Mouse (Mus musculus) midbrain, embryonic 14.5 days (tissue): ENCODE data around the gene Slc16a4. TPM values are rescaled to one million over a fixed set of nuclear protein-coding genes. Genes with fewer than 3 reads are reported as not detected.
A peak's percentile ranks its signal among the peaks of the same experiment; 100 is the strongest.

Experiments used
- ATAC-seq: fragments of 200-750 bp; cut with Nextera tagmentation; 2 replicates; pipeline ENCODE4 v1.8.0; 2017; ENCODE audit warnings: moderate number of reproducible peaks, moderate library complexity; ENCODE audit not compliant: low FRiP score, low TSS enrichment
- DNase-seq: peaks from one replicate; pipeline ENCODE4 v3.0.0-alpha.2; 2015
- H3K27ac ChIP-seq: fragments of 300-500 bp; sonication (generic); replicated peaks from 2 replicates; pipeline ENCODE4 v1.5.1; 2014; ENCODE audit warnings: mild to moderate bottlenecking, low read depth, low read length, moderate library complexity
- H3K27me3 ChIP-seq: fragments of 300-500 bp; sonication (generic); 2 replicates; pipeline ENCODE4 v1.6.1; 2014; ENCODE audit warnings: low read length, control low read depth, mixed read lengths; ENCODE audit not compliant: control insufficient read depth, insufficient read depth
- H3K36me3 ChIP-seq: fragments of 300-500 bp; sonication (generic); 2 replicates; pipeline ENCODE4 v1.6.1; 2014; ENCODE audit warnings: low read length, control low read depth; ENCODE audit not compliant: control insufficient read depth, insufficient read depth
- H3K4me1 ChIP-seq: fragments of 300-500 bp; sonication (generic); 2 replicates; pipeline ENCODE4 v1.6.1; 2014; ENCODE audit warnings: mild to moderate bottlenecking, antibody characterized with exemption, low read length, control low read depth; ENCODE audit not compliant: control insufficient read depth, insufficient read depth
- H3K4me2 ChIP-seq: fragments of 300-500 bp; sonication (generic); 2 replicates; pipeline ENCODE4 v1.6.1; 2014; ENCODE audit warnings: mild to moderate bottlenecking, low read length, moderate library complexity
- H3K4me3 ChIP-seq: fragments of 300-500 bp; sonication (generic); replicated peaks from 2 replicates; pipeline ENCODE4 v1.5.1; 2014; ENCODE audit warnings: low read depth, low read length
- H3K9ac ChIP-seq: fragments of 300-500 bp; sonication (generic); replicated peaks from 2 replicates; pipeline ENCODE4 v1.6.1; 2014; ENCODE audit warnings: mild to moderate bottlenecking, low read length, moderate library complexity
- H3K9me3 ChIP-seq: fragments of 300-500 bp; sonication (generic); 2 replicates; pipeline ENCODE4 v1.6.1; 2016; ENCODE audit warnings: low read length, control low read depth, mixed read lengths; ENCODE audit not compliant: control insufficient read depth
- WGBS: fragments of 180-500 bp; shearing (Covaris S2); extraction: QIAGEN DNeasy Blood & Tissue Kit; methylation state at CpG from one replicate; pipeline ENCODE4 v1.1.7; 2014; 5-methylcytosine and 5-hydroxymethylcytosine counted together
- polyA plus RNA-seq: library from polyadenylated mRNA; unstranded; fragments of >200 nt; fragmentation: Nextera tagmentation; extraction: Ambion mirVana; gene quantifications from 2 replicates; pipeline ENCODE4 v1.2.1, GENCODE M21; 2014

Gene Slc16a4
- polyA plus RNA-seq, 1 experiment from 2014 or later: 2.3 TPM

GRCm38 (mm10) chr3:107345033-107345725 lies 54.1 kb downstream of the Slc16a4 start:
- Histone ChIP-seq H3K4me3 (no peak overlapping the region), H3K4me2 (no peak overlapping the region), H3K27me3 (no peaks in the 10 kb centered on the region), H3K4me1 (no peaks in the 10 kb centered on the region), H3K36me3 (no peaks in the 10 kb centered on the region), H3K9me3 (no peaks in the 10 kb centered on the region), H3K9ac (no peak overlapping the region), H3K27ac (no peak overlapping the region)
- WGBS: 60% methylated on average over 3 of the region's 3 CpGs
- ATAC-seq: no peak; the same call in 1 of the 2 replicates
- peak; percentile 65 for DNase-seq

DNA sequence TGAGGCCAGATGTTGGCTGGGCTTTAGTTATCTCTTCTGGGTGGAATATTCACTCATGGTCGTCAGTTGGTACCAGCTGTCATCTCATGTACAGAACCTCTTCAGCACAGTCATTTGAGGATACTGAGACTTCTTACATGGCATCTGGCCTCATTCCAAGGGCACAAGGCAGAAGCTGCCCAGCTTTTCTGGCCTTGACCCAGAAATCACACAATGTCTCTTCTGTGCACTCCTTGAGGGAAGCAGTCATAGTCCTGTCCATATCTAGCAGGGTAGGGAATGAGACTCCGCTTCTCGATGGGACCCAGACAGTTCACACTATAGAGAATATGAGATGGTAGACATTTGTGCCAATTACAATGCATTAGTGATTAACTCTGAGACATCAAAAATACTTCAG lies 58.0 kb downstream of the Slc16a4 start:
- Histone ChIP-seq H3K9me3 (no peaks in the 10 kb centered on the region), H3K4me2 (no peak overlapping the region), H3K9ac (no peak overlapping the region), H3K4me1 (no peaks in the 10 kb centered on the region), H3K36me3 (no peaks in the 10 kb centered on the region), H3K27ac (no peak overlapping the region), H3K27me3 (no peaks in the 10 kb centered on the region), H3K4me3 (no peak overlapping the region)
- WGBS: 85% methylated on average over 3 of the region's 3 CpGs
- DNase-seq: no peak
- no peak for ATAC-seq

DNA sequence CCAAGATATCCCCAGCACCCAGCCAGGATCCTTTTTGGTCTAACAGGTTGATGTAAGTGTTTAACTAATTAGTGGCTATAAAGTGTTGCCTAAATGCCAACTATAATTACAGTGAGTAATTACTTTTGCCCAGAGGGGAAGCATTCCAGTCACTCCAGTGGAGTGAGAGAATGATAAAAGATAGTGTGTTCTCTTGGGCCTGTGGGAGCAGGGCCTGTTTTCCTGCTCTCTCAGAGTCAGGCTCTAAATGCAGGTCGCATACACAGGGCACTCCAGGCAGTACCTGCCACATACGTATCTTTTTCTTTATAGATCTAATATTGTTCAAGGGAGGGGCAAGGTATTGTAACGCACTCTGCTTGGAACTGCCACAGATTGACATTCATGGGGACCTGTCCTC lies 60.7 kb downstream of the Slc16a4 start:
- Histone ChIP-seq H3K27ac (no peak overlapping the region), H3K4me1 (no peaks in the 10 kb centered on the region), H3K4me3 (no peak overlapping the region), H3K27me3 (no peaks in the 10 kb centered on the region), H3K9me3 (no peaks in the 10 kb centered on the region), H3K4me2 (no peak overlapping the region), H3K36me3 (no peaks in the 10 kb centered on the region), H3K9ac (no peak overlapping the region)
- ATAC-seq: no peak
- WGBS: 79% methylated on average over 3 of the region's 3 CpGs
- DNase-seq: no peak

- Histone ChIP-seq H3K4me2 (no peak overlapping the region), H3K9ac (no peak overlapping the region), H3K4me1 (no peaks in the 10 kb centered on the region), H3K27ac (no peak overlapping the region), H3K9me3 (no peaks in the 10 kb centered on the region), H3K36me3 (no peaks in the 10 kb centered on the region), H3K4me3 (no peak overlapping the region), H3K27me3 (no peaks in the 10 kb centered on the region)
- DNase-seq: no peak
- WGBS: 88% methylated on average over 5 of the region's 6 CpGs
- ATAC-seq: no peak
These were observed 64.7 kb downstream of the Slc16a4 start for GRCm38 (mm10) chr3:107355618-107356260.

DNA sequence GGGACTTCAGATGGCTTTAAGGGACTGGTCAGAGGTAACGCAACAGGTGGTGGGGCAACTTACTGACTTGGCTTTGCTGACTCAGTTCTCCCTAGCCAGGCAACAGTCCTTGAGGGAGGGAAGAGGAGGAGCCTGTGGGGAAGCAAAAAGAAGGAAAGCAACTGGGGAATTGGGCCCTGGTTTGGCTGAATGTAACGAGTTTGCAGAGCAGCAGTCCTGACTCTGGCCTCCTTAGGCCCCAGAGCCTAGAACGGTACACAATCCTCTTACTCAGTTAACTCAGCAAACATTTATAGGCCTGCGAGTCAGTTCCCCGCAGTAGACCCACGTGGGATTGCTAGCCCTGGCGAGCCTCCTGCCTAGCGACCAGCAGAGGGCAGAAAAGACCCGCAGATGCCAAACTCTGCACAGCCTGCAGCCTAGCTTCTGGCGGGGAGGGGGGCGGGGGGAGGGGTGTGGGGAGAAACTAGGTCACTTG lies 66.0 kb downstream of the Slc16a4 start:
- DNase-seq (peak; percentile 88), ATAC-seq (peak; percentile 82)
- 1% methylated on average over 11 of the region's 11 CpGs for WGBS
- H3K36me3 ChIP-seq: no peaks in the 10 kb centered on the region
- no peaks in the 10 kb centered on the region for H3K27me3 ChIP-seq
- H3K4me1 ChIP-seq: no peaks in the 10 kb centered on the region
- no peaks in the 10 kb centered on the region for H3K9me3 ChIP-seq
- no peak overlapping the region for H3K4me2 ChIP-seq
- no peak overlapping the region for H3K27ac ChIP-seq
- H3K4me3 ChIP-seq: no peak overlapping the region
- H3K9ac ChIP-seq: 0 out of 2 replicates have a peak overlapping the region, but pooled peaks have one; percentile 7

DNA sequence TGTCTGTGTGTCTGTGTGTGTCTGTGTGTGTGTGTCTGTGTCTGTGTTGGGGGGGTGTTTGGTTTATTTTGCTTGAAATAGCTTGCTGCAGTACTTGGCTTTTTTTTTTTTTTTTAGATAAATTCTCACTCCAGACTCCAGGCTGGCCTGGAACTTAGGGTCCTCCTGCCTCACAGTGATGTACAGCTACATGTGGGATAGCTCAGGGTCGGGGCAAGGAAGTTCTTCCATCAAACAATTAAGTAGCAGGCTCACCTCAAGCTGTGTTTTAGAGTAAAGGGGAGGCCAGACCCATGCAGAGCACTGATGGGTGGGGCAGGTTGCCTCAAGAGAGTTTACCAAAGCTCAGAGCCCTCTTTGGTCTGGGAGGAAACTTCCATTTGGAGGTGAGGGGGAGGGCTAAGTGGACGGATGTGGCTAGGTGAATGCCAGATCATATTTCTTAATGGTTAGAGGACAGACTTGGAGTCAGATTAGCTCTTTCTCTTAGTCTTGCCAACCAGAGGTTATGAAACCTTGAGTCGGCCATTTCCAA lies 66.7 kb downstream of the Slc16a4 start:
- Histone ChIP-seq H3K9ac (no peak overlapping the region), H3K4me3 (no peak overlapping the region), H3K36me3 (no peaks in the 10 kb centered on the region), H3K9me3 (no peaks in the 10 kb centered on the region), H3K27ac (no peak overlapping the region), H3K4me1 (no peaks in the 10 kb centered on the region), H3K4me2 (no peak overlapping the region), H3K27me3 (no peaks in the 10 kb centered on the region)
- ATAC-seq (no peak), DNase-seq (no peak)
- 66% methylated on average over 3 of the region's 3 CpGs for WGBS

DNA sequence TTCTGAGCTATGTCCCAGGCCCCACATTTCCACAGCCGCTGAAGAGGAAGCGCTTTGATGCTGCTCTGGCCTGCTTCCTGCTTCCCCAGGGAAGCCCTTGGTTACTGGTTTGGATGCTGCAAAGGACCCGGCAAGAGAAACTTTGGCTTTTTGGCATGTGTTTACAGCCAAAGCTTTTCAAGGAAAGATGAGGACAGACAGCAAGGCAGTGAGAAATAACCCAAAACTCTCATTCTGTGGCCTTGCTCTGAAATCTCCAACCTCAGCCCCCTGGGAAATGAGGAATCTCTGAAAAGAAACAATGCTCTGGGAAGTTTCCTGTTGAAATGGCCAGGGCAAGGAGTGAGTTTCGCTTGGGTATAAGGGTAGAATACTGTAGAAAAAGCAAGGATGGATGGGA lies 69.3 kb downstream of the Slc16a4 start:
- no peak overlapping the region for H3K9ac ChIP-seq
- WGBS: 75% methylated on average over 4 of the region's 4 CpGs
- H3K9me3 ChIP-seq: no peaks in the 10 kb centered on the region
- ATAC-seq (no peak), DNase-seq (no peak)
- H3K27me3 ChIP-seq: no peaks in the 10 kb centered on the region
- H3K4me3 ChIP-seq: no peak overlapping the region
- H3K27ac ChIP-seq: no peak overlapping the region
- no peaks in the 10 kb centered on the region for H3K36me3 ChIP-seq
- H3K4me2 ChIP-seq: no peak overlapping the region
- H3K4me1 ChIP-seq: no peaks in the 10 kb centered on the region
